ENCODE assay signal across 19 mouse cellular contexts in genomic region chr9:72867434-72867833, GRCm38 (mm10). TPM values are rescaled to one million over a fixed set of nuclear protein-coding genes. Genes with fewer than 3 reads are reported as not detected.
"Had no signal": no experiment of that assay in that cellular context is flagged by ENCODE, and none has a peak within 500 bp of the region (broad histone marks: within the 10 kb centered on the region; RNA-seq: fewer than 3 reads in every experiment).

No protein-coding gene starts in this region.

- H3K27ac ChIP-seq: liver, embryonic 15.5 days; lung, embryonic 15.5 days; macrophage; midbrain, embryonic 13.5 days; midbrain, embryonic 15.5 days had no signal

- H3K4me3 ChIP-seq: liver, embryonic 15.5 days; lung, embryonic 15.5 days; megakaryocyte, embryonic 14.5 days; midbrain, embryonic 13.5 days; midbrain, embryonic 15.5 days had no signal

- DNase-seq: liver, postnatal 0 days; lung, adult 2 months; lung, postnatal 14 days; lung, postnatal 36 days; right cerebral cortex, adult 18-20 months; right cerebral cortex, postnatal 25 days; right cerebral cortex, postnatal 4 days; spleen, adult 18-20 months; thymus, adult 18-20 months; thymus, postnatal 14 days; thymus, postnatal 36 days had no signal

- H3K9me3 ChIP-seq: liver, embryonic 15.5 days; lung, embryonic 15.5 days; megakaryocyte, embryonic 14.5 days; midbrain, embryonic 13.5 days; midbrain, embryonic 15.5 days had no signal

- H3K36me3 ChIP-seq: liver, embryonic 15.5 days; lung, embryonic 15.5 days; midbrain, embryonic 13.5 days; midbrain, embryonic 15.5 days had no signal

- ATAC-seq: liver, postnatal 0 days; lung, postnatal 0 days; midbrain, embryonic 13.5 days; midbrain, embryonic 15.5 days had no signal

- H3K27me3 ChIP-seq: lung, embryonic 15.5 days; midbrain, embryonic 13.5 days; midbrain, embryonic 15.5 days had no signal

- H3K4me2 ChIP-seq: liver, embryonic 15.5 days; lung, embryonic 15.5 days; midbrain, embryonic 11.5 days; midbrain, embryonic 13.5 days; midbrain, embryonic 15.5 days had no signal

- H3K9ac ChIP-seq: liver, embryonic 15.5 days; liver, postnatal 0 days; lung, embryonic 15.5 days; midbrain, embryonic 13.5 days; midbrain, embryonic 15.5 days had no signal

- H3K4me1 ChIP-seq: liver, embryonic 15.5 days had no signal

RNA-seq across cellular contexts. Expression of gene Pygo1, which starts 58.0 kb away (rescaled TPM):
- polyA plus RNA-seq: macrophage had no signal
